Mouse (Mus musculus): ENCODE data around the gene Dnajc28. TPM values are rescaled to one million over a fixed set of nuclear protein-coding genes. Genes with fewer than 3 reads are reported as not detected.
"Not testable (repeated sequence)": the region's sequence is repeated elsewhere in the genome, so short reads cannot be mapped to it uniquely, and the experiment has no call there.

The Dnajc28 gene
- polyA plus RNA-seq, 1 experiment: 3.9 TPM

DNA sequence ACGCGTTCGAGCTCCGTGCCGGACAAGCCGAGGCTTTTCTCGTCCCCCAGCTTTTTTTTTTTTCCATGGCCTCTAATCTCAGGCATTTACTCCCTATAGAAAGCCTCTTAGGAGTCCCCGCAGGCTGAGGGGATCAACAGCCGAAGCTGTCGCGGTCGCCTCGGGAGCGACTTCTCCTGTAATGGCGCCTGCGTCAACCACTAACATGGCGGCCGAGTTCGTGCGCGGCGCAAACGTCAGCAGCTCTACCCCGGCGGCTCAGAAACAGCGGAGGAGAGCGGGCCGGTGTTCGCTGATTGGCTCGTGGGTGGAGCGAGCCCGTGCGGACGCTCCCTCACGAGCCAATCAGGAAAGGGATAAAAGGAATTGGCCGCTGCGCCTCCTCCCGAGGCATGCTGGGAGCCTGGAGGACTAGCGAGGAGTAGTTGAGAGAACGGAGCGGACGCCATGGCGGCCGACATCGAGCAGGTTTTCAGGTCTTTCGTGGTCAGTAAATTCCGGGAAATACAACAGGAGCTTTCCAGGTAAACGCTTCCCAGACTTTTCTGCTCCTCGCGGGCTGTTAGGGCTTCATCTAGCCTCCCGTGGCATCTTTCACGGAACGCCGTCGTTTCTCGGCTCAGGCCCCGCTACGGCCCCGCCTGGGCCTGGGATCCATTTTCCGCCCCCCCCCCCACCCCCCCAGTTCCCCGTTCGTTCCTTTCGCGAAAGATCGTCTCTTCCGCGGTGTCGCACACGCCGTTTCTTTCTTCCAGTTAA lies 28.8 kb upstream of the Dnajc28 start, which contains the start of gene Son:
Gene Son (plus strand): TSS at position 46 of the 759 bp plus-strand sequence.
- TF ChIP-seq CTCF (IDR thresholded peaks at IDR 0.05; ENCODE audit: borderline replicate concordance, extremely low read depth, insufficient read depth, insufficient read length) (no peak), POLR2A (IDR thresholded peaks at IDR 0.05; ENCODE audit: borderline replicate concordance, extremely low read depth, insufficient read depth, insufficient read length, poor library complexity, severe bottlenecking) (peak; percentile 80; the same call in 1 of the 2 replicates)
- peak; percentile 99 for DNase-seq (ENCODE audit: low read depth)

GRCm38 (mm10) chr16:91646681-91647419 lies 28.0 kb upstream of the Dnajc28 start, which contains the start of gene Gart:
Gene Gart, minus strand, starts transcription at chr16:91646952.
- DNase-seq (ENCODE audit: low read depth): peak; percentile 95
- TF ChIP-seq CTCF (IDR thresholded peaks at IDR 0.05; ENCODE audit: borderline replicate concordance, extremely low read depth, insufficient read depth, insufficient read length) (no peak), POLR2A (IDR thresholded peaks at IDR 0.05; ENCODE audit: borderline replicate concordance, extremely low read depth, insufficient read depth, insufficient read length, poor library complexity, severe bottlenecking) (peak; percentile 88)

GRCm38 (mm10) chr16:91645995-91646602 lies 27.3 kb upstream of the Dnajc28 start:
- DNase-seq (ENCODE audit: low read depth): peak; percentile 55
- 0 out of 2 replicates have a peak, but pooled peaks have one; percentile 3 for TF ChIP-seq CTCF (IDR thresholded peaks at IDR 0.05; ENCODE audit: borderline replicate concordance, extremely low read depth, insufficient read depth, insufficient read length)
- no peak for TF ChIP-seq POLR2A (IDR thresholded peaks at IDR 0.05; ENCODE audit: borderline replicate concordance, extremely low read depth, insufficient read depth, insufficient read length, poor library complexity, severe bottlenecking)

DNA sequence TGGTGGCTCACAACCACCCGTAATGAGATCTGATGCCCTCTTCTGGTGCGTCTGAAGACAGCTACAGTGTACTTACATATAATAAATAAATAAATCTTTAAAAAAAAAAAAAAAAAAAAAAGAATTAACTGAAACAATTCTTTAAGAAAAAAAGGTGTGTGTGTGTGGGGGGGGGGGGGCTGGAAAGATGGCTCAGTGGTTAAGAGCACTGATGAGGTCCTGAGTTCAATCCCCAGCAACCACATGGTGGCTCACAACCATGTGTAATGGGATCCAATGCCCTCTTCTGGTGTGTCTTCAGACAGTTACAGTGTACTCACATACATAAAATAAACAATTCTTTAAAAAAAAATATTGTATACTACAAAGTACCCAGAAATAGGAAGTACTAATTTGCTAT lies 26.6 kb upstream of the Dnajc28 start:
- not testable (repeated sequence) for DNase-seq (ENCODE audit: low read depth)

DNA sequence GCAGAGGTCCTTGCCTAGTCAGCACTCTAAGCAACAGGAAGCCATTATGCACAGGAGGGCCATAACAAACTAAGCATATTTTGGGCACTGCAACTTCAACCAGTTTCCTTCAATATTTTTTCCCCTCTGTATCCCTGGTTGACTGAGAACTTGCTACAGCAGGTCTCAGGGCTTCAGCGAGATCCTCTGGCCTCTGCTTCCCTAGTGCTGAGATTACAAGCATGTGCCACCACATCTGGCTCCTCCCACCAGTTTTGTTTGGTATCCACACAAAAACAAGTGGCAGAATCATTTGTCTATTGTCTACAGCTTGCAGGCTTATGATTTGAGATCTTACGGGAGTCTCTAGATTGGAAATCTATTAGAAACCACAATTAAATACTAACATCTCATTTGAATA lies 26.1 kb upstream of the Dnajc28 start:
- DNase-seq (ENCODE audit: low read depth): no peak
- TF ChIP-seq CTCF (IDR thresholded peaks at IDR 0.05; ENCODE audit: borderline replicate concordance, extremely low read depth, insufficient read depth, insufficient read length) (no peak), POLR2A (IDR thresholded peaks at IDR 0.05; ENCODE audit: borderline replicate concordance, extremely low read depth, insufficient read depth, insufficient read length, poor library complexity, severe bottlenecking) (no peak)

- no peak for DNase-seq (ENCODE audit: low read depth)
- no peak for TF ChIP-seq CTCF (IDR thresholded peaks at IDR 0.05; ENCODE audit: borderline replicate concordance, extremely low read depth, insufficient read depth, insufficient read length)
- no peak for TF ChIP-seq POLR2A (IDR thresholded peaks at IDR 0.05; ENCODE audit: borderline replicate concordance, extremely low read depth, insufficient read depth, insufficient read length, poor library complexity, severe bottlenecking)
Observed at GRCm38 (mm10) chr16:91640171-91640570, 21.3 kb upstream of the Dnajc28 start.

DNA sequence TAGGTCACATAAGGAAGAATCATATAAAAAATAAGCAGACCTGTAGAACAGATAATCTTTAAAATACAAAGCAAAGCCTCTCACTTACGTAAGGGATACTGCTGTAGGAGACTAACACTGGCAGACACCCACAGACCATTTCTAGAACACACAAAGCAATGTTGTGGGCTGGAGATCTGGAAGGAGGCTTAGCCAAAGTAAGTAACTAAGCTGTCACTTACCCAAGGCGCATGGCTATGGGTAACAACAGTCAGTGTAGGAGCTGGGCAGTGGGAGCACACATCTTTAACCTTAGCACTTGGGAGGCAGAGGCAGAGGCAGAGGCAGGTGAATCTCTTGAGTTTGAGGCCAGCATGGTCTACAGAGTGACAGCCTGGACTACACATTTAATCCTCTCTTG lies 20.8 kb upstream of the Dnajc28 start:
- no peak for DNase-seq (ENCODE audit: low read depth)
- TF ChIP-seq POLR2A (IDR thresholded peaks at IDR 0.05; ENCODE audit: borderline replicate concordance, extremely low read depth, insufficient read depth, insufficient read length, poor library complexity, severe bottlenecking) (no peak), CTCF (IDR thresholded peaks at IDR 0.05; ENCODE audit: borderline replicate concordance, extremely low read depth, insufficient read depth, insufficient read length) (no peak)

GRCm38 (mm10) chr16:91639161-91639560 lies 20.3 kb upstream of the Dnajc28 start:
- TF ChIP-seq POLR2A (IDR thresholded peaks at IDR 0.05; ENCODE audit: borderline replicate concordance, extremely low read depth, insufficient read depth, insufficient read length, poor library complexity, severe bottlenecking) (no peak), CTCF (IDR thresholded peaks at IDR 0.05; ENCODE audit: borderline replicate concordance, extremely low read depth, insufficient read depth, insufficient read length) (no peak)
- DNase-seq (ENCODE audit: low read depth): no peak

DNA sequence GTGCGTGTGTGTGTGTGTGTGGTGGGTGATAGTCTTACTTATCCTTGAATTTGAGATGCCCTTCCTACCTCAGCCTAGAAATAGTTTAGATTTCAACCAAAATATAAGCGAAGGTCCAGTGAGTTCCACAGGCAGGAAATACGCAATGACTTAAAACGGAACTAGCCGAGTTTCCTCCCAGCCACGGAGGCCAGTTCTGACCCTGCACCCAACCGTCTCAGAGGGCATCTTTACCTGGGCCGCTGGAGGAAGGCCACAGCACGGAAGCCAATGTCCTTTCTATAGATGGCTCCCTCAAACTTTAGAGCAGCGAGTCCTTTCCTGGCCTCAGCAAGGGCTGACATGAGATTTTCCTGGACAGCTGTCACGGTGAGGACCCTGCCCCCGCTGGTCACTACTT lies 14.8 kb upstream of the Dnajc28 start:
- DNase-seq (ENCODE audit: low read depth): no peak
- TF ChIP-seq CTCF (IDR thresholded peaks at IDR 0.05; ENCODE audit: borderline replicate concordance, extremely low read depth, insufficient read depth, insufficient read length): no peak
- no peak for TF ChIP-seq POLR2A (IDR thresholded peaks at IDR 0.05; ENCODE audit: borderline replicate concordance, extremely low read depth, insufficient read depth, insufficient read length, poor library complexity, severe bottlenecking)

DNA sequence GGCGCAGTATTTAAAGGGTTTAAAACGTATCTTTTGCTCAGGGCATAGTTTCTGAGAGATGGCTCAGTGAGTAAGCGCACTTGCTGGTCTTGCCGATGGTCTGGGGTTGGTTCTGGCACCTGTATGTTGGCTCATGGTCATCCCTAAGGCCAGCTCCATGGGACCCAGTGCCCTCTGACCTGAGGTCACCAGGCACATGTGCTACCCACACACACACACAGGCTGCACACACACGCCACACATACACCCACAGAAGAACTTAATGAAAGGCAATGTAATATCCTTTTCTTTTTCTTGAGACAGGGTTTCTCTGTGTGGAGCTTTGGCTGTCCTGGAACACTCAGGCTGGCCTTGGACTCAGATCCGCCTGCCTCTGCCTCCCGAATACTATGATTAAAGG lies 14.1 kb upstream of the Dnajc28 start:
- no peak for DNase-seq (ENCODE audit: low read depth)
- TF ChIP-seq POLR2A (IDR thresholded peaks at IDR 0.05; ENCODE audit: borderline replicate concordance, extremely low read depth, insufficient read depth, insufficient read length, poor library complexity, severe bottlenecking) (no peak), CTCF (IDR thresholded peaks at IDR 0.05; ENCODE audit: borderline replicate concordance, extremely low read depth, insufficient read depth, insufficient read length) (no peak)

- peak; percentile 5 for DNase-seq (ENCODE audit: low read depth)
- no peak for TF ChIP-seq CTCF (IDR thresholded peaks at IDR 0.05; ENCODE audit: borderline replicate concordance, extremely low read depth, insufficient read depth, insufficient read length)
- TF ChIP-seq POLR2A (IDR thresholded peaks at IDR 0.05; ENCODE audit: borderline replicate concordance, extremely low read depth, insufficient read depth, insufficient read length, poor library complexity, severe bottlenecking): no peak
Observed at GRCm38 (mm10) chr16:91632439-91632838, 13.6 kb upstream of the Dnajc28 start.
